Mouse (Mus musculus): ENCODE data around the gene Ifnk. TPM values are rescaled to one million over a fixed set of nuclear protein-coding genes. Genes with fewer than 3 reads are reported as not detected.

The Ifnk gene
- polyA plus RNA-seq, 1 experiment: not detected

DNA sequence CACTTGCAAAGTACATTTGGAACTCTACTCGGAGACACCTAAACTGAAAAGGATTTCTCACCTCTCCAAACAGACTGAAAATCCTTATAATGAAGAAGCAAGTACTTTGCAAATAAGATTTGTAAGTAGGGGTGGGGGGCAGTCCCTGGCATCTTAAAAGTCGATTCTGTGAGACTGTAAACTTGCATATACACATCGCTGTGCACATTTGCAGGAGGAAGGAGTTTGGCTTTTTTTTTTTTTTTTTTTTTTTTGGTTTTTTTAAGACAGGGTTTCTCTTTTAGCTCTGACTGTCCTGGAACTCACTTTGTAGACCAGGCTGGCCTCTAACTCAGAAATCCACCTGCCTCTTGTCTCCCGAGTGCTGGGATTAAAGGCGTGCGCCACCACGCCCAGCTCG is 31.3 kb upstream of the Ifnk start:
- no peaks in the 10 kb centered on the region; the same call in 1 of the 2 replicates for H3K4me1 ChIP-seq (ENCODE audit: control insufficient read depth, insufficient read depth, low read length)
- WGBS: 87% methylated on average over 8 of the region's 8 CpGs
- TF ChIP-seq CTCF (IDR thresholded peaks at IDR 0.05; ENCODE audit: insufficient read depth, low read length) (no peak), POLR2A (IDR thresholded peaks at IDR 0.05; ENCODE audit: borderline replicate concordance, extremely low read depth, low read depth, low read length) (no peak)
- H3K4me3 ChIP-seq (replicated peaks; ENCODE audit: extremely low read depth, low read depth, low read length): no peak overlapping the region
- DNase-seq: no peak

- H3K4me3 ChIP-seq (replicated peaks; ENCODE audit: extremely low read depth, low read depth, low read length): no peak overlapping the region
- no peaks in the 10 kb centered on the region; the same call in 1 of the 2 replicates for H3K4me1 ChIP-seq (ENCODE audit: control insufficient read depth, insufficient read depth, low read length)
- no peak for DNase-seq
- 80% methylated on average over 12 of the region's 12 CpGs for WGBS
- TF ChIP-seq POLR2A (IDR thresholded peaks at IDR 0.05; ENCODE audit: borderline replicate concordance, extremely low read depth, low read depth, low read length) (no peak), CTCF (IDR thresholded peaks at IDR 0.05; ENCODE audit: insufficient read depth, low read length) (no peak)
Measured at GRCm38 (mm10) chr4:35121060-35121459, 30.8 kb upstream of the Ifnk start.

DNA sequence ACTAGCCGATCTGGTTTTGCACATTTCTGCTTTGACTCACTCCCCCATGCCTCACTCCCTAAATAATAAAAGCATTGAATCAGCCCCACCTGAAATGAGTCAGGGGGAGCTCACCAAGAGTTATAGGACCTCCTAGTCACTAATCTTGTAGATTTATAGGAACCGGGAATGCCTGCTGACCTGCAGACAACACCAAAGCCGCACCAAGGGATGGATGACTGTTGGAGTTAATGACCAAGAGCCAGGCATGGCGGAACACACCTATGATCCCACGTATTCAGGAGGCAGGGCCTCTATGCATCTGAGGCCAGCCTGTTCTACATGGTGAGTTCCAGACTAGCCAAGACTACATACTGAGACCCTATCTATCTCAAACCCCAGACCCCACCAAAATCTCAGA is 28.8 kb upstream of the Ifnk start:
- TF ChIP-seq POLR2A (IDR thresholded peaks at IDR 0.05; ENCODE audit: borderline replicate concordance, extremely low read depth, low read depth, low read length) (no peak), CTCF (IDR thresholded peaks at IDR 0.05; ENCODE audit: insufficient read depth, low read length) (no peak)

DNA sequence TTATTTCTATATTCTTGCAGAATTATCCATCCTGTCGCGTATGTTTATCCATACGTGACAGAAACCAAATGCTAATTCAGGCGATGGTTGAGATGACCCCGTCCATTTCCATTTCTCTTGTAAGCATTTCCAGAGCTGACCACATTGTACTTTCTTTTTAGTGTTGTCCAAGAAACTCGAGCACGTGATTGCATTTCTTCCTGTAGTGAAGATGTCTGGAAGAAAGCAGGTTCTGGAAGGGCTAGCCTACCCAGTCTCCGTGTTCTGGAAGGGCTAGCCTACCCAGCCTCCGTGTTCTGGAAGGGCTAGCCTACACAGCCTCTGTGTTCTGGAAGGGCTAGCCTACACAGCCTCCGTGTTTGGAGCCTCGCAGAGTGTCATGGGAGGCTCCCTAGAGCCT is 27.8 kb upstream of the Ifnk start:
- DNase-seq: no peak
- 69% methylated on average over 11 of the region's 11 CpGs for WGBS
- no peak for TF ChIP-seq CTCF (IDR thresholded peaks at IDR 0.05; ENCODE audit: insufficient read depth, low read length)
- TF ChIP-seq POLR2A (IDR thresholded peaks at IDR 0.05; ENCODE audit: borderline replicate concordance, extremely low read depth, low read depth, low read length): no peak

More for the DNA sequence above, 28.8 kb upstream of the Ifnk start:
- no peaks in the 10 kb centered on the region; the same call in 1 of the 2 replicates for H3K4me1 ChIP-seq (ENCODE audit: control insufficient read depth, insufficient read depth, low read length)
- H3K4me3 ChIP-seq (replicated peaks; ENCODE audit: extremely low read depth, low read depth, low read length): no peak overlapping the region
- WGBS: 82% methylated on average over 5 of the region's 5 CpGs
- DNase-seq: no peak

GRCm38 (mm10) chr4:35125299-35125777 is 26.5 kb upstream of the Ifnk start:
- no peak for DNase-seq
- peaks cover 5% of the 10 kb centered on the region; the same call in 1 of the 2 replicates for H3K4me1 ChIP-seq (ENCODE audit: control insufficient read depth, insufficient read depth, low read length)
- 61% methylated on average over 5 of the region's 6 CpGs for WGBS
- no peak for TF ChIP-seq POLR2A (IDR thresholded peaks at IDR 0.05; ENCODE audit: borderline replicate concordance, extremely low read depth, low read depth, low read length)
- TF ChIP-seq CTCF (IDR thresholded peaks at IDR 0.05; ENCODE audit: insufficient read depth, low read length): no peak
- H3K4me3 ChIP-seq (replicated peaks; ENCODE audit: extremely low read depth, low read depth, low read length): no peak overlapping the region

More for the DNA sequence above, 27.8 kb upstream of the Ifnk start:
- no peaks in the 10 kb centered on the region; the same call in 1 of the 2 replicates for H3K4me1 ChIP-seq (ENCODE audit: control insufficient read depth, insufficient read depth, low read length)
- no peak overlapping the region for H3K4me3 ChIP-seq (replicated peaks; ENCODE audit: extremely low read depth, low read depth, low read length)

DNA sequence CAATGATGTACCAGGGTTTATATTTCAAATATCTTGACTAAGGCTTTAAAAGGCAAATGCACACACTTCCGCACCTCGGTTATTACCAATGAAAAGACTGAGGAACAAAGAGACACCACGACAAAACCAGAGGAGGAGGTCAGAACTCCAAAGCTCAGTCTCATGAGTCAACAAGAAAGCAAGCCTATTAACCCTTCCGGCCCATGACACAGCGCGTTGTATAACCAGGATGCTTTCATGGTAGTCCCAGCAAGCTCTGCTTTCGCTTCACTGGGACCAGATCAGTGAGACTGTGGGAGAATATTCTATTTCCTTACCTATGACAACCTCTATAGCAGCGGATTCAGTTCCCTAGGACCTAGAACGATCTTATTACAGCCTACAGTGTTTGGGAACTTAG is 25.1 kb upstream of the Ifnk start:
- no peak for DNase-seq
- 78% methylated on average over 9 of the region's 9 CpGs for WGBS
- Histone ChIP-seq H3K4me1 (ENCODE audit: control insufficient read depth, insufficient read depth, low read length) (peaks cover 11% of the 10 kb centered on the region), H3K4me3 (replicated peaks; ENCODE audit: extremely low read depth, low read depth, low read length) (no peak overlapping the region)
- no peak for TF ChIP-seq POLR2A (IDR thresholded peaks at IDR 0.05; ENCODE audit: borderline replicate concordance, extremely low read depth, low read depth, low read length)
- TF ChIP-seq CTCF (IDR thresholded peaks at IDR 0.05; ENCODE audit: insufficient read depth, low read length): no peak

GRCm38 (mm10) chr4:35127759-35128158 is 24.1 kb upstream of the Ifnk start:
- 61% methylated on average over 6 of the region's 6 CpGs for WGBS
- no peak for DNase-seq
- peaks cover 11% of the 10 kb centered on the region for H3K4me1 ChIP-seq (ENCODE audit: control insufficient read depth, insufficient read depth, low read length)
- TF ChIP-seq CTCF (IDR thresholded peaks at IDR 0.05; ENCODE audit: insufficient read depth, low read length): no peak
- no peak for TF ChIP-seq POLR2A (IDR thresholded peaks at IDR 0.05; ENCODE audit: borderline replicate concordance, extremely low read depth, low read depth, low read length)
- no peak overlapping the region for H3K4me3 ChIP-seq (replicated peaks; ENCODE audit: extremely low read depth, low read depth, low read length)

- Histone ChIP-seq H3K4me3 (replicated peaks; ENCODE audit: extremely low read depth, low read depth, low read length) (no peak overlapping the region), H3K4me1 (ENCODE audit: control insufficient read depth, insufficient read depth, low read length) (peaks cover 11% of the 10 kb centered on the region)
- 10% methylated on average over 6 of the region's 6 CpGs for WGBS
- no peak for TF ChIP-seq CTCF (IDR thresholded peaks at IDR 0.05; ENCODE audit: insufficient read depth, low read length)
- no peak for TF ChIP-seq POLR2A (IDR thresholded peaks at IDR 0.05; ENCODE audit: borderline replicate concordance, extremely low read depth, low read depth, low read length)
- DNase-seq: peak; percentile 38
Measured at GRCm38 (mm10) chr4:35130411-35130948, 21.4 kb upstream of the Ifnk start.

GRCm38 (mm10) chr4:35131592-35131991 is 20.3 kb upstream of the Ifnk start:
- no peak for DNase-seq
- no peak overlapping the region for H3K4me3 ChIP-seq (replicated peaks; ENCODE audit: extremely low read depth, low read depth, low read length)
- 84% methylated on average over 4 of the region's 4 CpGs for WGBS
- TF ChIP-seq POLR2A (IDR thresholded peaks at IDR 0.05; ENCODE audit: borderline replicate concordance, extremely low read depth, low read depth, low read length) (no peak), CTCF (IDR thresholded peaks at IDR 0.05; ENCODE audit: insufficient read depth, low read length) (no peak)
- H3K4me1 ChIP-seq (ENCODE audit: control insufficient read depth, insufficient read depth, low read length): peaks cover 11% of the 10 kb centered on the region

DNA sequence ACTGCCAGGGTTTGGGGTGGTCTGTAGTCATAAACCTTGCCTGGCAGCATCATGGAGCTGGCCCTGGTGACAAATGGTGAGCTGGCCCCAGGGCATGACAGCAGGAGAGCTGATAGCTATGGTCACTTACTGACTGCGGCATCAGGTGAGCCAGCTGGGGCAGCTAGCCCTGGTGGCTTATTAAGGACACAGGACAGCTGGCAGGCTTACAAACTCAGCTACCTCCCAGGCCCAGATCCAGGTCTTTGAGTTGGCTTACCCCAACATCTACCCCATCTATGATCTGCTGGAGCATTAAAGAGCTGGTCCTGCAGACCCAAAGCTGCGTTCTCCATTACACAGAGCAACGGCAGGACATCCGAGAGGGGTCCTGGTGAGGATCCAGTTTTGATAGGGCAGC is 18.4 kb upstream of the Ifnk start:
- 93% methylated on average over 4 of the region's 4 CpGs for WGBS
- H3K4me3 ChIP-seq (replicated peaks; ENCODE audit: extremely low read depth, low read depth, low read length): no peak overlapping the region
- no peak for DNase-seq
- no peak for TF ChIP-seq CTCF (IDR thresholded peaks at IDR 0.05; ENCODE audit: insufficient read depth, low read length)
- no peak for TF ChIP-seq POLR2A (IDR thresholded peaks at IDR 0.05; ENCODE audit: borderline replicate concordance, extremely low read depth, low read depth, low read length)
- H3K4me1 ChIP-seq (ENCODE audit: control insufficient read depth, insufficient read depth, low read length): peaks cover 14% of the 10 kb centered on the region

All from lung, adult 2 months (tissue).